Mouse (Mus musculus) small intestine, adult 2 months (tissue): ENCODE measurements around the gene 2310057M21Rik.

Source experiments
- CTCF ChIP-seq: fragments of 200-500 bp; IDR thresholded peaks from 2 replicates; pipeline ENCODE4 v1.5.1; 2012; ENCODE audit warnings: low read depth, mild to moderate bottlenecking, control low read depth, inconsistent platforms, low read length, moderate library complexity, mixed read lengths; ENCODE audit not compliant: insufficient replicate concordance, insufficient read length; ENCODE audit errors: extremely low read depth
- POLR2A ChIP-seq: fragments of 200-500 bp; IDR thresholded peaks from 2 replicates; pipeline ENCODE4 v1.6.1; 2012; ENCODE audit warnings: low read depth, mild to moderate bottlenecking, control low read depth, inconsistent platforms, low read length, moderate library complexity

- no peak for TF ChIP-seq CTCF
- TF ChIP-seq POLR2A = no peak
Measured at GRCm38 (mm10) chr7:131409321-131409987, 46.9 kb upstream of the 2310057M21Rik start.
